Mouse (Mus musculus) kidney, adult 2 months (tissue): ENCODE data around the gene Hist3h2ba.

ENCODE experiments used
- CTCF ChIP-seq: fragments of 200-500 bp; conservative IDR thresholded peaks from 2 replicates; pipeline ENCODE4 v1.5.1; 2011; ENCODE audit warnings: low read depth, mild to moderate bottlenecking, control low read depth, low read length, moderate library complexity, mixed read lengths; ENCODE audit not compliant: insufficient read depth, insufficient read length
- POLR2A ChIP-seq: fragments of 200-500 bp; IDR thresholded peaks from one replicate; pipeline ENCODE4 v1.6.1; 2011; ENCODE audit warnings: low read depth, low read length, control low read depth

DNA sequence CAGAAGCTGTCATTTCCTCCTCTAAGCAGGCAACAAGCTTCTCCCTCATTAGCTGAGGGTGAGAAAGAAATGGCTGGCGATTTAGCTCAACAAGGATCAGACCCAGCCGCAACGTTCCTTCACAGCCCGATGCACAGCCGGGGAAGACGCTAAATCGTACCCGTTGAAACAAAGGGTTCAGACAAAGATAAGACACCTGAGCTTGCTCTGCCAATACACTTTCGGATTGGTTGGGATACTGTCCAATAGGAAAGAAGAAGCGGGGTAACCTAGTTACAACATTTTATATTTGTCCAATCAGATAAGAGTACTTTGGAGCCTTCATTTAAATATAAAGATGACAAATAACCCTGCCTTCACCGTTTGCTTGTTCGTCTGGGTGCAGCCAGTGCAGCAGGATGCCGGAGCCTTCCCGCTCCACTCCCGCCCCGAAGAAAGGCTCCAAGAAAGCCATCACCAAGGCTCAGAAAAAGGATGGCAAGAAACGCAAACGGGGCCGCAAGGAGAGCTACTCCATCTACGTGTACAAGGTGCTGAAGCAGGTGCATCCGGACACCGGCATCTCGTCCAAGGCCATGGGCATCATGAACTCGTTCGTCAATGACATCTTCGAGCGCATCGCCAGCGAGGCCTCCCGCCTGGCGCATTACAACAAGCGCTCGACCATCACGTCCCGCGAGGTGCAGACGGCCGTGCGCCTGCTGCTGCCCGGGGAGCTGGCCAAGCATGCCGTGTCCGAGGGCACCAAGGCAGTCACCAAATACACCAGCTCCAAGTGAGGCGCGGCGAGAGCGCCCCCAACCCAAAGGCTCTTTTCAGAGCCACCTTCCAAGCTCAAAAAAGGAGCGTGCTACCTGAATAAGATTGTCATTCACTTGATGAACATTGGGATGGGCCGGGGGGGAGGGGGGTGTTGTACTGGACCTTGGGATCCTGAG is at the start of gene Hist3h2ba:
- TF ChIP-seq CTCF (no peak), POLR2A (peak; percentile 15)
